ENCODE assay signal across 29 mouse cellular contexts in the genomic region with DNA sequence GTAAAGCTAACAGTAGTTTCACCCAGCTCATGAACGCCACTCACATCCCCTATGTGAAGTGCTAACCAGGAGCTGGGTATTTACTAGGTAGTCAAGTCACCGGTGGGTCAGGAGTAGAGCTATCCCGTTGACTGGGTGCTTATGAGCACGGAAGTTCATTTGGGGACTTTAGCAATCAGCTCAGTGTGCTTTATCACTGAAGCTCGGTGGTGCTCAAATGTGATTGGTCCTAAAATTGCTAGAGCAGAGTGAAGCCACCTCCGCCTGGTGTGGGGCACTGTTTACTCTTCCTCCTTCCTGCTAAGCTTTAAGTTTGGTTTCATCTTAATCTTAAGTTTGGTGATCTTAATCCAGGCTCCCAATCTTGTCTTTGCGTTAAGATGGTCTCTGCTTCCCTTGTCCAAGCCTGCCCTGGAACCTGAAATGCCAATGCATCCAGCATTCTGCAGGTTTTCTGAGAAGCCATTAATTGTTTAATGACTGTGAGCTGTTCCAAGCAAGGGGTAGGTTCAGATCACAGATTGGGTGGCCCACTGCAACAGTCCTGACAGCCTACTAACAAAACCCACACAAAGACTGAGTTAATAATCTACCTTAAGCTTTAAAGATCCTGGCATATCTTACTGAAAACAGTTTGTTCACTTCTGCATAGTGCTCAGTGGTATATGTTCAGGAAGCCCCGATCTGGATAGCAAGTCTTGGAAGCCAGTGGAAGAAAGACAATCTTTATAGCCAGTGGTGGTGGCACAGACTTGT.
A peak's percentile ranks its signal among the peaks of the same experiment; 100 is the strongest.
DNase-seq lines count a peak whose midpoint lies in the region; ATAC-seq and TF ChIP-seq lines count a peak whose summit lies in the region.
"Had no signal": no experiment of that assay in that cellular context is flagged by ENCODE, and none has a peak within 500 bp of the region (broad histone marks: within the 10 kb centered on the region; RNA-seq: fewer than 3 reads in every experiment).

No protein-coding gene starts in this region.

- H3K4me1 ChIP-seq in ES-Bruce4 (ENCODE audit: control insufficient read depth, insufficient read depth, low read length) (peaks cover 10% of the 10 kb centered on the region), ES-E14 (ENCODE audit: control insufficient read depth in 2 of 2, insufficient read depth in 2 of 2, low read length in 2 of 2, poor library complexity in 1 of 2) (peaks cover 13 to 24% of the 10 kb centered on the region in 2 experiments; a peak in 3 of 4 replicates)
- no peaks in the 10 kb centered on the region; the same call in 1 of the 2 replicates for H3K4me1 ChIP-seq in stomach, embryonic 16.5 days (ENCODE audit: control insufficient read depth, insufficient read depth, low read length)
- H3K4me1 ChIP-seq: embryonic facial prominence, embryonic 12.5 days; limb, embryonic 13.5 days had no signal

- no peak for TF ChIP-seq POLR2A in ES-Bruce4 (IDR thresholded peaks at IDR 0.05; ENCODE audit: insufficient read depth, low read length)

- no peak overlapping the region for H3K4me3 ChIP-seq in layer of hippocampus, adult 2 months
- H3K4me3 ChIP-seq in ES-Bruce4 (ENCODE audit: low read depth, low read length) = no peak overlapping the region
- H3K4me3 ChIP-seq in ES-E14 (ENCODE audit: insufficient read depth in 1 of 2, low read depth in 1 of 2, low read length in 2 of 2, poor library complexity in 1 of 2, severe bottlenecking in 1 of 2) = no peak overlapping the region
- no peak overlapping the region for H3K4me3 ChIP-seq in stomach, embryonic 16.5 days (replicated peaks; ENCODE audit: low read length)
- H3K4me3 ChIP-seq: embryonic facial prominence, embryonic 12.5 days; heart, embryonic 15.5 days; limb, embryonic 13.5 days; megakaryocyte, embryonic 14.5 days had no signal

- no peaks in the 10 kb centered on the region for H3K9me3 ChIP-seq in ES-Bruce4 (replicated peaks; ENCODE audit: control insufficient read depth, insufficient read depth, low read length, poor library complexity, severe bottlenecking)
- H3K9me3 ChIP-seq in ES-E14 (ENCODE audit: control insufficient read depth, insufficient read depth, low read depth, low read length) = no peaks in the 10 kb centered on the region
- no peaks in the 10 kb centered on the region for H3K9me3 ChIP-seq in stomach, embryonic 16.5 days (replicated peaks; ENCODE audit: control insufficient read depth, low read length)
- H3K9me3 ChIP-seq: embryonic facial prominence, embryonic 12.5 days; G1E; heart, embryonic 15.5 days; limb, embryonic 13.5 days; megakaryocyte, embryonic 14.5 days had no signal

- DNase-seq in layer of hippocampus, adult 2 months (ENCODE audit: low spot score in 2 of 2) = no peak
- no peak for DNase-seq in layer of hippocampus, postnatal 36 days
- no peak for DNase-seq in ES-E14 (ENCODE audit: low read depth, low spot score)
- no peak for DNase-seq in gastrocnemius, postnatal 10 days
- DNase-seq: adrenal gland, postnatal 14 days; B cell, adult 2 months; cerebellum, adult 11 months; cerebellum, adult 9-10 months; cerebellum, postnatal 36 days; embryo, embryonic 11 days; gastrocnemius, postnatal 36 days; kidney, adult 18-20 months; kidney, postnatal 10 days; lung, adult 18-20 months; lung, postnatal 4 days; midbrain, embryonic 14.5 days; retina, postnatal 1 day; right cerebral cortex, postnatal 25 days; thymus, postnatal 4 days had no signal

- no peak for TF ChIP-seq CTCF in layer of hippocampus, adult 2 months (conservative IDR thresholded peaks at IDR 0.05)
- no peak for TF ChIP-seq CTCF in ES-Bruce4 (IDR thresholded peaks at IDR 0.05; ENCODE audit: low read depth, low read length)

- TF ChIP-seq EP300 in ES-Bruce4 (IDR thresholded peaks at IDR 0.05; ENCODE audit: insufficient read depth, low read depth, low read length) = no peak

- peak overlapping the region; percentile 32; the same call in 1 of the 2 replicates for H3K27ac ChIP-seq in layer of hippocampus, adult 2 months
- H3K27ac ChIP-seq in ES-Bruce4 (ENCODE audit: insufficient read depth, low read length) (peak overlapping the region; percentile 39), ES-E14 (ENCODE audit: insufficient read depth, low read depth, low read length, poor library complexity, severe bottlenecking) (peak overlapping the region; percentile 59; the same call in 1 of the 2 replicates)
- H3K27ac ChIP-seq in stomach, embryonic 16.5 days (ENCODE audit: low read length) = no peak overlapping the region; the same call in 1 of the 2 replicates
- H3K27ac ChIP-seq: embryonic facial prominence, embryonic 12.5 days; heart, embryonic 15.5 days; limb, embryonic 13.5 days had no signal

- 60% methylated on average over 8 of the region's 8 CpGs for WGBS in stomach, embryonic 16.5 days

- H3K9ac ChIP-seq in ES-Bruce4 (ENCODE audit: low read depth, poor library complexity, severe bottlenecking) (no peak overlapping the region), ES-E14 (ENCODE audit: insufficient read depth, low read depth, low read length, poor library complexity, severe bottlenecking) (no peak overlapping the region)
- no peak overlapping the region for H3K9ac ChIP-seq in stomach, embryonic 16.5 days (ENCODE audit: low read length)
- H3K9ac ChIP-seq: embryonic facial prominence, embryonic 12.5 days; heart, embryonic 15.5 days; limb, embryonic 13.5 days had no signal

- peak; percentile 60; the same call in 1 of the 2 replicates for ATAC-seq in stomach, embryonic 16.5 days (ENCODE audit: insufficient read depth, low FRiP score)
- ATAC-seq: forebrain, embryonic 14.5 days; hindbrain, embryonic 16.5 days; lung, postnatal 0 days had no signal

- no peak overlapping the region for H3K4me2 ChIP-seq in stomach, embryonic 16.5 days (ENCODE audit: low read depth, low read length)
- H3K4me2 ChIP-seq: embryonic facial prominence, embryonic 12.5 days; heart, embryonic 15.5 days; limb, embryonic 13.5 days had no signal

- H3K36me3 ChIP-seq in ES-Bruce4 (ENCODE audit: control insufficient read depth, insufficient read depth, low read length, poor library complexity, severe bottlenecking) (no peaks in the 10 kb centered on the region), ES-E14 (ENCODE audit: control insufficient read depth, insufficient read depth, low read length, poor library complexity, severe bottlenecking) (peaks cover 3% of the 10 kb centered on the region; the same call in 1 of the 2 replicates)
- H3K36me3 ChIP-seq in stomach, embryonic 16.5 days (ENCODE audit: control insufficient read depth, insufficient read depth, low read length) = no peaks in the 10 kb centered on the region
- H3K36me3 ChIP-seq: embryonic facial prominence, embryonic 12.5 days had no signal

- H3K27me3 ChIP-seq in ES-Bruce4 (ENCODE audit: control insufficient read depth, insufficient read depth, low read length, poor library complexity, severe bottlenecking) = no peaks in the 10 kb centered on the region
- H3K27me3 ChIP-seq in stomach, embryonic 16.5 days (ENCODE audit: control insufficient read depth, insufficient read depth, low read length) = no peaks in the 10 kb centered on the region
- H3K27me3 ChIP-seq: embryonic facial prominence, embryonic 12.5 days; heart, embryonic 15.5 days; limb, embryonic 13.5 days; megakaryocyte, embryonic 14.5 days had no signal

- in situ Hi-C loops in ES-E14 (cut with MboI; ENCODE audit: low sequenced_read_pairs in 2 of 2, unreplicated experiment in 2 of 2) = no loop called here

TF ChIP-seq in ES-E14, 5 proteins besides CTCF, POLR2A, EP300 and RAD21:
- no peak for TF ChIP-seq ZNF384 (IDR thresholded peaks at IDR 0.05; ENCODE audit: low read depth, low read length)
- no peak for TF ChIP-seq HCFC1 (IDR thresholded peaks at IDR 0.05; ENCODE audit: borderline replicate concordance, insufficient read depth, low read length)
- no peak for TF ChIP-seq ZC3H11A (IDR thresholded peaks at IDR 0.05; ENCODE audit: borderline replicate concordance, low read depth, low read length)
- TF ChIP-seq MAFK (IDR thresholded peaks at IDR 0.05; ENCODE audit: insufficient read depth, low read depth, low read length) = no peak
- no peak for TF ChIP-seq CHD2 (IDR thresholded peaks at IDR 0.05; ENCODE audit: low read depth, low read length)
